Mouse (Mus musculus): ENCODE measurements at regions not wholly inside any gene's neighbourhood (a gene's known extent, or its start where the extent isn't known, plus 50 kb on each side); places are given as distances from the start of the nearest gene placed in this dataset.
A peak's percentile ranks its signal among the peaks of the same experiment; 100 is the strongest.
"Not testable (repeated sequence)": the region's sequence is repeated elsewhere in the genome, so short reads cannot be mapped to it uniquely, and the experiment has no call there.

DNA sequence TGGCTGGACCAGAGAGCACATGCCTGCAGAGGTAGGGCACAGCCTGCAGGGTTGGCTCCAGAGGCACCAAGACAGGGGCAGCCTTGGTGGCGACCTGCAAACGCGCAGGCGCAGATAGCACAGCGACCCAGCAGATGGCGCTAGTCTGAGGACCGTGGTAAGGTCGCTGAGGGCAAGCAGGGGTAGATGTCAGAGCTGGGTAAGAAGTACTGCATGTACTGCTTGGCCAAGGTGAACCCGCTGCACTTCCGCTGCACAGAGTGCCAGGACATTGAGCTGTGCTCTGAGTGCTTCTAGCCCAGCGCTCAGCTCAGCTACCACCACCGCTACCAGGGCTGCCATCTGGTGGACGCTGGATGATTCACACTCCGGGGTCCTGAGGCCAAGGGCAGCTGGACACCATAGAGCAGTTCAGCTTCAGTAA lies 68.3 kb downstream of the Hsp90b1 start:
- peak; percentile 76 to 79 for DNase-seq (ENCODE audit: low spot score in 2 of 2)

DNA sequence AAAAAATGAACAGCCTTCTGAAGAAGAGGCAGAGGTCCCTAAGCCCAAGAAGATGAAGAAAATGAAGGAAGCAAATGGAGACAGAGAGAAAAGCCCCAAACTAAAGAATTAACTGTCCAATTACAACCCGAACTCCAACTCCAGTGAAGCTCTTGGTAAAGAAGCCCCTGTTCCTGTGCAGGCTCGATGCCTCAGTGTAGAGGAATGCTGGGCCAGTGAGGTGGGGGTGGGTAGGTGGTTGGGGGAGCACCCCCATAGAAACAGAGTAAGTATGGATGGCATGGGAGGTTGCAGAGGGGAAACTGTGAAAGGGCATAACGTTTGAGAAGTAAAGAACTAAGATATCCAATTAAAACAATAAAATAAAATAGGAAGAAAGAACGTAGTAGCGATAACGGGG lies 68.8 kb downstream of the Hsp90b1 start:
- DNase-seq (ENCODE audit: low spot score in 2 of 2): not testable (repeated sequence)

DNA sequence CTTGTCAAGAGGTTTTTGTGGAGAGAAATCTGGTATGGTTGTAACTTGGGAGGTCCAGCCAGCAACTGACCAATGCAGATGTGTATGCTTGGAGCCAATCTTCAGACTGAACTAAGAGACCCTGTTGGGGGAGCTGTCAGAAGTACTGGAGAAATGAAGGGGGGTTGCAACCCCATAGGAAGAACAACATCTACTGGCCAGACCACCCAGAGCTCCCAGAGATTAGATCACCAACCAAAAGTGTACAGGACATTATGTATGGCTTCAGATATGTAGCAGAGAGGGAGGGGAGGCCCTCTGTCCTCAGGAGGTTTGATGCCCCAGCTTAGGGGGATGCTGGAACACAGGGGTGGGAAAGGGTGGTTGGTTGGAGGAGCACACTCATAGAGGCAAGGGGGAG lies 78.6 kb downstream of the Hsp90b1 start:
- DNase-seq (ENCODE audit: low spot score in 2 of 2): not testable (repeated sequence)

DNA sequence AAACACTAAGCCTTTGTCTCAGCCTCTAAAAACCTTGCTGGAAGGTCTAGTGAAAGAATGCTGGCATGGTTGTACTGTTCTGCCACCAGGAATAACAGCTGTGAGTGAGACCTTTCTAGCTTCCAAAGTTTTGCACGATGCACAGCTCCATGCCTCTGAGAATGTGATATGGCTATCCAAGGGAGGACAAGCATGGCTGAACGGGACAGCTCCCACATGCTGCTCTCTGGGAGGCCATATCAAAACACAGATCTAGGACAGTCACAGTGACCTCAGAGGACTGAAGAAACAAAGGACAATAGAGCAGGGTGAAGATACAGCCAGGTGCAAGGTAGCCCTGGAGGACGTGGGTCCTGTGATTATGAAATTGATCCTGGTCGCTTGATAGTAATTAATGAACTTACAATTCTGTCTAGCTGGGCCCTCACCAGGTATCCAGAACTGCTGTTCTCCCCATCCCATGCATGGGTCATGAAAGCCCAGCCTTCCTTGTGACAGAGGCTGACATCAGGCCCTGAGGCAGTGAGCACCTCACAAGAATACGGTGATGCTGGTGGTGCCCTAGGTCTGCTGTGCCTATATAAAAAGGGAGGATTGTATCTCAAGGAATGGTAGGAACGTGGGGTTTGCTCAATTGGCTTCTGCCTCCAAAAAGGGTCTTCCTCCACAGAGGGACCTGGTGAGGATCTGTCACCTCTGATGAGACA lies 87.2 kb downstream of the Hsp90b1 start:
- not testable (repeated sequence) for DNase-seq (ENCODE audit: low spot score in 2 of 2)

DNA sequence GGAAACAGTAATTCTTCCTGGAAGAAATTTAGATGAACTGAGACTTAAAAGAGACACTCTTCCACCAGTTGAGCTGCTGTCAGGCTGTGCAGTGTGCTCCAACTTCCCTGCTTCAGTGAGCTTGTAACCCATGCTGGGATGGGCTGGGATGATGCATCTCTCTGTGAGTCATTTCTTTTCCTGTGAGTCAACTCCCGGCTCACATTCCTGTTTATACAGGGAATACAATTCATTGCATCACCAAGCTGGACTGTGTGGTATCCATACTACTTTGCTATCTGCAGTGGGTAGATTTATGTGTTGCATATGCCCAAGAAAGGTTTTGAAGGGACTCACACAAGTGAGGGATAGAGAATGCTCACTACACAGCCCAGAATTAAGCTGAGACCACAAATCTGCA lies 93.0 kb downstream of the Hsp90b1 start:
- DNase-seq (ENCODE audit: low spot score in 2 of 2): not testable (repeated sequence)

GRCm38 (mm10) chr10:86610027-86610426 lies 95.3 kb downstream of the Hsp90b1 start:
- peak in 1 of 2 experiments; percentile 3 for DNase-seq (ENCODE audit: low spot score in 2 of 2)

GRCm38 (mm10) chr10:86600843-86601242 lies 102.1 kb upstream of the Syn3 start:
- DNase-seq (ENCODE audit: low spot score in 2 of 2): not testable (repeated sequence)

DNA sequence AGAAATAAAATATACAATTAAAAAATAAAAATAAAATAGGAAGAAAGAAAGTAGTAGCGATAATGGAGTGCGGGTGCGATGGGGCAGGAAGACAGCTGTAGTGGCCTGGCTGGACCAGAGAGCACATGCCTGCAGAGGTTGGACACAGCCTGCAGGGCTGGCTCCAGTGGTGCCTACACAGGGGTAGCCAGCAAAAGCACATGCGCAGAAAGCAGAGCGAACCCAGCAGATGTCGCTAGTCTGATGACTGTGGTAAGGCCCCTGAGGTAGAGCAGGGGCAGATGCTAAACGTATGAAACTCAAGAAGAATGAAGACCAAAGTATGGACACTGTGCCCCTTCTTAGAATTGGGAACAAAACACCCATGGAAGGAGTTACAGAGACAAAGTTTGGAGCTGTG lies 101.3 kb upstream of the Syn3 start:
- not testable (repeated sequence) for DNase-seq (ENCODE audit: low spot score in 2 of 2)

GRCm38 (mm10) chr10:86590211-86590610 lies 91.5 kb upstream of the Syn3 start:
- not testable (repeated sequence) for DNase-seq (ENCODE audit: low spot score in 2 of 2)

DNA sequence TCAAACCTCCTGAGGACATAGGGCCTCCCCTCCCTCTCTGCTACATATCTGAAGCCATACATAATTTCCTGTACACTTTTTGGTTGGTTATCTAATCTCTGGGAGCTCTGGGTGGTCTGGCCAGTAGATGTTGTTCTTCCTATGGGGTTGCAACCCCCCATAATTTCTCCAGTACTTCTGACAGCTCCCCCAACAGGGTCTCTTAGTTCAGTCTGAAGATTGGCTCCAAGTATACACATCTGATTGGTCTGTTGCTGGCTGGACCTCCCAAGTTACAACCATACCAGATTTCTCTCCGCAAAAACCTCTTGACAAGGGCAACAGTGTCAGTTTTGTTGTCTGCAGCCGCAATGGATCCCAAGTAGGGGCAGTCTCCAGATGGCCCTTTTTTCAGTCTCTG lies 68.2 kb upstream of the Syn3 start:
- DNase-seq (ENCODE audit: low spot score in 2 of 2): not testable (repeated sequence)

DNA sequence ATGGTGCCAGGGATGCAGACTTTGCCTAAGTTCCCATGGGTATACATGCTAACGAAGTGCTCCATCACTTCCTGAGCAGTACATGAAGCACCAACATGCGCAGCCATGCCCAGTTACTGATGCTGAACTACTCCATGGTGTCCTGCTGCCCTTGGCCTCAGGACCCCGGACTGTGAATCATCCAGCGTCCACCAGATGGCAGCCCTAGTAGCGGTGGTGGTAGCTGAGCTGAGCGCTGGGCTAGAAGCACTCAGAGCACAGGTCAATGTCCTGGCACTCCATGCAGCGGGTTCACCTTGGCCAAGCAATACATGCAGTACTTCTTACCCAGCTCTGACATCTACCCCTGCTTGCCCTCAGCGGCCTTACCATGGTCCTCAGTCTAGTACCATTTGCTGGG lies 57.1 kb upstream of the Syn3 start:
- no peak for DNase-seq (ENCODE audit: low spot score in 2 of 2)

All from frontal cortex, postnatal 36 days (tissue).